Mouse (Mus musculus) lung, embryonic 16.5 days (tissue): Measurements from ENCODE around the gene Sema6b. TPM values are rescaled to one million over a fixed set of nuclear protein-coding genes. Genes with fewer than 3 reads are reported as not detected.

Experiments used
- ATAC-seq: fragments of 200-750 bp; cut with Nextera tagmentation; 2 replicates; pipeline ENCODE4 v1.8.0; 2017; ENCODE audit warnings: low read depth, mild to moderate bottlenecking, moderate library complexity
- H3K27ac ChIP-seq: fragments of 300-500 bp; sonication (generic); 2 replicates; pipeline ENCODE4 v1.5.1; 2014; ENCODE audit warnings: mild to moderate bottlenecking, control low read depth, low read length
- H3K27me3 ChIP-seq: fragments of 300-500 bp; sonication (generic); 2 replicates; pipeline ENCODE4 v1.6.1; 2014; ENCODE audit warnings: low read depth, low read length, mixed read lengths; ENCODE audit not compliant: control insufficient read depth, insufficient read depth
- H3K36me3 ChIP-seq: fragments of 300-500 bp; sonication (generic); 2 replicates; pipeline ENCODE4 v1.6.1; 2014; ENCODE audit warnings: low read length; ENCODE audit not compliant: control insufficient read depth, insufficient read depth
- H3K4me1 ChIP-seq: fragments of 300-500 bp; sonication (generic); replicated peaks from 2 replicates; pipeline ENCODE4 v1.6.1; 2014; ENCODE audit warnings: low read length, mixed read lengths; ENCODE audit not compliant: control insufficient read depth, insufficient read depth
- H3K4me2 ChIP-seq: fragments of 300-500 bp; sonication (generic); 2 replicates; pipeline ENCODE4 v1.6.1; 2014; ENCODE audit warnings: low read depth, low read length, control low read depth
- H3K4me3 ChIP-seq: fragments of 300-500 bp; sonication (generic); 2 replicates; pipeline ENCODE4 v1.5.1; 2014; ENCODE audit warnings: mild to moderate bottlenecking, low read length, control low read depth
- H3K9ac ChIP-seq: fragments of 300-500 bp; sonication (generic); 2 replicates; pipeline ENCODE4 v1.6.1; 2014; ENCODE audit warnings: low read length, control low read depth
- H3K9me3 ChIP-seq: fragments of 300-500 bp; sonication (generic); 2 replicates; pipeline ENCODE4 v1.6.1; 2016; ENCODE audit warnings: low read length; ENCODE audit not compliant: control insufficient read depth
- WGBS: fragments of 180-500 bp; shearing (Covaris S2); extraction: QIAGEN DNeasy Blood & Tissue Kit; methylation state at CpG from one replicate; pipeline ENCODE4 v1.1.7; 2014; 5-methylcytosine and 5-hydroxymethylcytosine counted together
- polyA plus RNA-seq: library from polyadenylated mRNA; unstranded; fragments of >200 nt; fragmentation: Nextera tagmentation; extraction: Ambion mirVana; gene quantifications from 2 replicates; pipeline ENCODE4 v1.2.1, GENCODE M21; 2015

Sema6b gene
- polyA plus RNA-seq, 1 experiment from 2014 or later: 1.2 TPM

DNA sequence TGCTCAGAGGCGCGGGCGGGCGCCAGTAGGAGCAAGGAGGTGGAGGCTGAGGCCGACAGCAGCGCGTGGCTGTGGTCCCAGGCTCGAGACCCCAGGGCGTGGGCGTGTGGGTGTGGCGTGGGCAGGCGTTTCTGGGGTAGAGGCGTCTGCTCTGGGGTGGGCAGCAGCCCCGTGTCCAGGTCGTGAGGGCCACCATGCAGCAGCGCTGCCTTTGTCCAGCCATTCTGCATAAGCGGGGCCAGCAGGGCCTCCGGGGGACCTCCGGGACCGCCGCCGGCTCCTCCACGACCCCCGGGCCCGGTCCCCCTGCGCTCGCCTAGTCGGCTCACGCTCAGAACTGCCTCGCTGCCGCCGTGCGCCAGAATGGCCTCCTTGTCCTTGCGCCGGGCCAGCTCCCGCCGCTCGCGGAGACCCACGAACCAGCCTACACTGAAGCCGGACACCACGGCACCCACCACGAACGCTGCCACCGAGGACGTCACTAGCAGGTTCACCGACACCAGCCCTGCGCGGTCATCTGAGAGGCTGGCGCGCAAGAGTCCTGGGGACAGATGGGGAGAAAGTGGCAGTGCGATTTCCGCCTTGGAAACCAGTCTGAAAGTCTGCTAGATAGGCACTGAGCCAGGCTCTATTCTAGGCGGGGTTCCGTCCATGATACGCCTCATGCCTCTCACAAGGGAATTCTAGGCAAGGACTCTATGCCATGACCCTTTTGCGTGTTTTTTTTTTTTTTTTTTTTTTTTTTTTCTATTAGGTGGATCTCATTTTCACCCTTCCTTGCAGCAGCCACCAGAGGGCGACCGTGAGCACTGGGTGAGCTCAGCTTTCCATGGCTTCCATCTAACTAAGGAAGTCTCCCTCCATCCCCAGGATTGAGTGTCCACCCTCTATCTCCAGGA, 15.5 kb downstream of the Sema6b start:
- Histone ChIP-seq H3K9ac (peak overlapping the region; percentile 59), H3K4me3 (peak overlapping the region; percentile 47), H3K4me2 (peak overlapping the region; percentile 76), H3K27me3 (peaks cover 41% of the 10 kb centered on the region), H3K9me3 (peaks cover 8% of the 10 kb centered on the region), H3K27ac (no peak overlapping the region), H3K4me1 (peaks cover 14% of the 10 kb centered on the region), H3K36me3 (no peaks in the 10 kb centered on the region)
- ATAC-seq: 0 out of 2 replicates have a peak, but pooled peaks have one; percentile 15
- WGBS: 8% methylated on average over 50 of the region's 59 CpGs

DNA sequence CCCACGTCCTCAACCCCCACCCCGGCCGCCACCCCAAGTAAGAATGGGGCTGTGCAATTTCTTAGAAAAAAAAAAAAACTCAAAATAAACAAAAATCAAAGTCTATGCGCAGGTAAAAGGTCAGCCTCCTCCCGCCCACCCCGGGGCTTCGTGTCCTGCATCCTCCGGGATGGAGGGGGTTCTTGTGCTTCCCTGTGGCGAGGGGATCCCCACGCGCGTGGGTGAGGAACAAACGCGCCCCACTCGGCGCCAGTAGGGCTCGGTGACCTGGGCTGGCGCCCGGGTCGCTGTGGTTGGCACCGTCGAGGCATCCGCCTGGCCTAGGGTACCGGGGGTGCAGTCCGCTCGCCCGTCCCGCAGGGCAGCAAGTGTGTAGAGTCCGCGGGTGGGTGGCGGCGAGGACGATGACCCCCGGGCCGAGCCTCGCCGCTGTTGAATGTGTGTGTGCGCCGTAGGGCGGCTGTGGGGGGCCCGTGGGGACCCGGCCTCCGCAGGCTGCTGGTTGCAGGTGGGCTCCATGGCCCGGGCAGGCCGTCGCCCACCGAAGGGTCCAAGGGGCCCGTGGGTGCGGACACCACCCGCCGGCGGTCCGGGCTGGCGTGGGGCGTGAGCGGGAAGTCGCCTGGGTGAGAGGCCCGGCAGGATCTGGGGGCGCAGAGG, 16.3 kb downstream of the Sema6b start:
- Histone ChIP-seq H3K9ac (peak overlapping the region; percentile 59), H3K4me2 (peak overlapping the region; percentile 76), H3K27ac (no peak overlapping the region), H3K27me3 (peaks cover 49% of the 10 kb centered on the region), H3K9me3 (peaks cover 8% of the 10 kb centered on the region), H3K4me3 (peak overlapping the region; percentile 47), H3K4me1 (peaks cover 14% of the 10 kb centered on the region), H3K36me3 (no peaks in the 10 kb centered on the region)
- no peak; the same call in 1 of the 2 replicates for ATAC-seq
- 37% methylated on average over 56 of the region's 59 CpGs for WGBS

DNA sequence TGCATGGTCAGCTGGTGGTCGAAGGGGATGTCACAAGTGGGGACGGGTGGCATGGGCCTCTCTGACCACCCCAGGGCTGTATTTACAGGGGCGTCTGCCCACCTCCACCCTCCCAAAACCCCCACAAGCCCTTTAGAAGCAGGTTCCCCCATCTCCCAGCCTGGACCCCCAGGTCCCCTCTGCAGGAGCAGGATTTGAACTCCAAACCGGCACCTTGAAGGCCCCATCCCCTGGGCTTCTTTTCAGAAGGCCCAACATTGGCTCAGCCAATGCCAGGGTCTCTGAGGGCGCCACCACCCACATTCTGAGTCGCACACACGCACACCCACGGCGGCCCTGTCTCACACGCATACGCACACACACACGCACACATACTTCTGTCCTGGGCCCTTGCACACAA, 17.0 kb downstream of the Sema6b start:
- no peak overlapping the region for H3K9ac ChIP-seq
- peaks cover 14% of the 10 kb centered on the region for H3K4me1 ChIP-seq
- ATAC-seq: no peak
- no peak overlapping the region for H3K27ac ChIP-seq
- 84% methylated on average over 12 of the region's 12 CpGs for WGBS
- peaks cover 55% of the 10 kb centered on the region for H3K27me3 ChIP-seq
- no peaks in the 10 kb centered on the region for H3K36me3 ChIP-seq
- no peak overlapping the region for H3K4me2 ChIP-seq
- H3K9me3 ChIP-seq: peaks cover 8% of the 10 kb centered on the region
- H3K4me3 ChIP-seq: no peak overlapping the region

DNA sequence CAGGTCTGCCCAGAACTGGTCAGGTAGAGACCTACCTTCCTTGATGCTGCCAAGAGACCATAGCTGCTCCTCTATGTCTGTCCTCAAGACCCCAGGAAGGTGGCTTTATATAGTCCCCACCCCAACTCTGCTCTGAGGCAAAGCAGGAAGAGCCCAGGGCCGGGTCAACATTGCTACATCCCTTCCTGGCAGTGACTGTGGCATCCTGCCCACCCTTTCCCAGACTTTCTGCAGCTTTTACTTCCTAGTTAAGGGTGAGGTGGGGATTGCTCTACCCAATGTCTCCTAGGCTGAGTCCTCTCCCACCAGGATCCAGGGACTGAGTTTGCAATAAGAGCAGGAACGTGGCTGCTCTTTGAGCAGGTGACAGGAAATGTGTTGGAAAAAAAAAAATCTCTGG, 18.3 kb downstream of the Sema6b start, which contains the start of gene Lrg1:
Gene Lrg1, minus strand, starts transcription at position 176 of the 400 bp plus-strand sequence.
- Histone ChIP-seq H3K27ac (no peak within 1 kb of the TSS), H3K4me3 (no peak within 1 kb of the TSS), H3K27me3 (peaks cover 59% of the 10 kb centered on the region), H3K4me2 (no peak within 1 kb of the TSS), H3K9ac (no peak within 1 kb of the TSS), H3K4me1 (peaks cover 17% of the 10 kb centered on the region), H3K36me3 (no peaks in the 10 kb centered on the region), H3K9me3 (peaks cover 8% of the 10 kb centered on the region)
- 40% methylated on average over 2 of the region's 2 CpGs for WGBS
- no peak for ATAC-seq

DNA sequence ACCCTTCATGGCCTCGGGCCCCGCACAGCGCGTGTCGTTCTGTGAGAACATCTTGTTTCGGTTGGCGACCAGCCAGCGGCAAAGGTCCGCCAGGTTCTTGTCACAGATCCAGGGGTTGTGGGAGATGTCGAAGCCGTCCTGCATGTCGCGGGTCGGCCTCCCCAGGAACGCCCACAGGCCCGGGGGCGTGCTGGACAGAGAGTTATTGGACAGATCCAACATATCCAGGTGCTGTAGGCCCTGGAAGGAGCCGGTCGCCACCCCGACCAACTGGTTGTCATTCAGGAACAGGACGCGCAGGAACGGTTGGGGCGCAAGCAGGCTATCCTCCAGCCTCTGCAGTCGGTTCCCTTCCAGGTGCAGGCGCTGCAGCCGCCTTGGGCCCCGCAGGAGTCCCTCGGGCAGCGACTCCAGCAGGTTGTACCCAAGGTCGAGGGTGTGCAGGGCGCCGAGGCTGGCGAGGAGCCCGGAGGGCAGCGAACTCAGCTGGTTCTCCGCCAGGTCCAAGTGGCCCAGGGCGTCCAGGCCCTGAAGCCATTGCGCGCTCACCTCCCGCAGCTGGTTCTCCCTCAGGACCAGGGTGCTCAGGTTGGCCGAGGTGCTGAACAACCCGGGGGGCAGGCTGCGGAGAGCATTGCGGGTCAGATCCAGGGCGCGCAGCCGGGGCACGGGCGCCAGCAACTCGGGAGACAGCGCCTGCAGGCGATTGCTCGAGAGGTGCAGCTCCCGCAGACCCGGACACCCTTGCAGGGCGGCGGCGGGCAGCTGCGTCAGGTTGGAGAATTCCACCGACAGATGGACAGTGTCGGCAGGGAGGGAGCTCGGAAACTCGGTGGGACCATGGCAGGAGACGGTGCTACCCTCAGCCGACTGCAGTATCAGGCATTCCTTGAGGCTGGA, 19.9 kb downstream of the Sema6b start:
- H3K4me2 ChIP-seq: peak overlapping the region; percentile 34
- no peak overlapping the region for H3K9ac ChIP-seq
- H3K27me3 ChIP-seq: peaks cover 59% of the 10 kb centered on the region
- peak overlapping the region; percentile 16; the same call in 1 of the 2 replicates for H3K4me3 ChIP-seq
- ATAC-seq: no peak
- peaks cover 8% of the 10 kb centered on the region for H3K9me3 ChIP-seq
- H3K36me3 ChIP-seq: no peaks in the 10 kb centered on the region
- H3K4me1 ChIP-seq: peaks cover 17% of the 10 kb centered on the region
- no peak overlapping the region for H3K27ac ChIP-seq
- WGBS: 2% methylated on average over 66 of the region's 66 CpGs

DNA sequence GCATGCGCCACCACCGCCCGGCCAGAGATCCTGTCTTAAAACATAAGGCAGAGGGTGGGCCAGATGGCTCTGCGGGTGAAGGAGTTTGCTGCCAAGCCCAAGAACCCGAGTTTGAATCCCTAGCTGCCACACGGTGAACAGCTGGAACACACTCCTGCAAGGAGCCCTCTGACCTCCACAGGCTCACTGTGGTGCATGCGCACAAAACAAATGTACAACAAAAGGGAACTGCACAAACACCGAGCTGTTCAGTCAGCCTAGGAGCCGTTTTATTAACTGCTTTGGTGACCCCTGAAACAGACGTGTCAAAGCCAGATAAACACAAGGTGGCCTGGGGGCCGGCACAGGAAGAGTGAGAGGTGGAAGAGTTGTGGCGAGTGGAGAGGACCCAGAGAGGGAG, 20.7 kb downstream of the Sema6b start:
- peaks cover 14% of the 10 kb centered on the region for H3K4me1 ChIP-seq
- H3K27me3 ChIP-seq: peaks cover 54% of the 10 kb centered on the region
- peaks cover 8% of the 10 kb centered on the region for H3K9me3 ChIP-seq
- H3K9ac ChIP-seq: no peak overlapping the region
- H3K4me2 ChIP-seq: no peak overlapping the region
- no peak for ATAC-seq
- H3K4me3 ChIP-seq: no peak overlapping the region
- H3K27ac ChIP-seq: no peak overlapping the region
- no peaks in the 10 kb centered on the region for H3K36me3 ChIP-seq
- 30% methylated on average over 12 of the region's 12 CpGs for WGBS

DNA sequence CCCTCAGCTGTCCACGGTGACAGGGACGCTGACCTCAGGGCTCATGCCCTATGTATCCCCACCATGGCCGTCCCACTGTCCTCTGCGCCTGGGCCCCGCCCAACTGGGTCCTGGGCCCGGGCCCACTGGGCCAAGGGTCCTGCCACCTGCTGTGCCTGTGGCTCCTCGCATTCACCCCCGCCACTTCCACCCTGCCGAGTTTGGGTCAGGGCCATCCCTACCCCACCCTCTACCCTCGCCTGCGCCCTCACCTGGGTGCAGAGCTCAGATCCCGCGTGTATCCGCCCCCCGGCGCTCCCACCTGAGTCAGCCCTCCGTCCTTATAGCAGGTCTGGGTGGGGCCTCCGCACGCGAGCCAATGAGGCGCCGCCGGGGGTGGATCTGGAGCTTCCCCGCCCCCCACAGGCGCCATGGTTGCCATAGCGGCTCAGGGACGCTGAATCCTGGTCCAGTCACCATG, 22.9 kb downstream of the Sema6b start, which contains the start of gene Plin5:
Gene Plin5, minus strand, starts transcription at position 346 of the 460 bp plus-strand sequence.
- peaks cover 44% of the 10 kb centered on the region for H3K27me3 ChIP-seq

DNA sequence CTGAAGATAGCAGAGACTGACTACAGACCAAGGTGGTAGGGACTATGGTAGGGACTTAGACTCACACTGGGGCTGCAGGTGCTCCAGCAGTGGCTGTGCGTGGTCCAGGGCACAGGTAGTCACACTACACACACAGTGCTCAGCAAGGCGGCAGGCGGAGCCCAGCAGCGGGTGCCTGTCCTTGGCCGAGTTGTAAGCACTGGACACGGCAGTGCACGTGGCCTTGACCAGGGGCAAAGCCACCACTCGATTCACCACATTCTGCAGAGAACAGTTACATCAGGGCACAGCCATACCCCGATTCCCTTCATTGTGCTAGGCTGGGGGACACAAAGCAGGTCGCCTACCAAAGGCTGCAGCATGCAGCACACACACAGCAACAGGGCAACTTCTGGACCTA, 23.9 kb downstream of the Sema6b start:
- peaks cover 33% of the 10 kb centered on the region for H3K27me3 ChIP-seq
- WGBS: 70% methylated on average over 10 of the region's 10 CpGs

More for the DNA sequence above, 22.9 kb downstream of the Sema6b start, which contains the start of gene Plin5:
- H3K4me2 ChIP-seq: peak within 1 kb of the TSS; percentile 59
- no peak within 1 kb of the TSS for H3K27ac ChIP-seq
- peaks cover 3% of the 10 kb centered on the region for H3K9me3 ChIP-seq
- WGBS: under 1% methylated on average over 27 of the region's 27 CpGs
- H3K4me1 ChIP-seq: peaks cover 9% of the 10 kb centered on the region
- H3K9ac ChIP-seq: peak within 1 kb of the TSS; percentile 31
- peak; percentile 68 for ATAC-seq
- peak within 1 kb of the TSS; percentile 40 for H3K4me3 ChIP-seq
- H3K36me3 ChIP-seq: no peaks in the 10 kb centered on the region

More for the DNA sequence above, 23.9 kb downstream of the Sema6b start:
- H3K27ac ChIP-seq: no peak overlapping the region
- no peaks in the 10 kb centered on the region for H3K36me3 ChIP-seq
- H3K9ac ChIP-seq: no peak overlapping the region
- peaks cover 9% of the 10 kb centered on the region for H3K4me1 ChIP-seq
- no peak for ATAC-seq
- no peak overlapping the region for H3K4me3 ChIP-seq
- H3K9me3 ChIP-seq: no peaks in the 10 kb centered on the region
- H3K4me2 ChIP-seq: no peak overlapping the region
